Mouse (Mus musculus) liver, embryonic 14.5 days (tissue): ENCODE results near the gene Cdh23. TPM values are rescaled to one million over a fixed set of nuclear protein-coding genes. Genes with fewer than 3 reads are reported as not detected.

ENCODE experiments used
- ATAC-seq: fragments of 200-750 bp; cut with Nextera tagmentation; 2 replicates; pipeline ENCODE4 v1.8.0; 2017; ENCODE audit warnings: moderate number of reproducible peaks, mild to moderate bottlenecking, moderate library complexity; ENCODE audit not compliant: insufficient read depth
- DNase-seq, 3 experiments: peaks; one replicate each; pipeline ENCODE4 v3.0.0-alpha.2; 2012 to 2013; ENCODE audit warnings: low read depth in 3 of 3, low spot score in 3 of 3
- H3K27ac ChIP-seq: fragments of 300-500 bp; sonication (generic); 2 replicates; pipeline ENCODE4 v1.5.1; 2014; ENCODE audit warnings: moderate library complexity, mild to moderate bottlenecking, control low read depth, inconsistent platforms
- H3K27me3 ChIP-seq: fragments of 300-500 bp; sonication (generic); 2 replicates; pipeline ENCODE4 v1.6.1; 2014; ENCODE audit warnings: mild to moderate bottlenecking, low read length, moderate library complexity; ENCODE audit not compliant: control insufficient read depth, insufficient read depth
- H3K36me3 ChIP-seq: fragments of 300-500 bp; sonication (generic); replicated peaks from 2 replicates; pipeline ENCODE4 v1.6.1; 2014; ENCODE audit warnings: low read depth; ENCODE audit not compliant: control insufficient read depth, insufficient read depth
- H3K4me1 ChIP-seq, 2 experiments: fragments of 200-500 bp in 1 of 2; fragments of 300-500 bp in 1 of 2; sonication (generic) in 1 of 2; replicated peaks; 2 replicates each; pipeline ENCODE4 v1.6.1; 2012 to 2014; ENCODE audit warnings: antibody characterized with exemption in 1 of 2, inconsistent platforms in 1 of 2, low read length in 1 of 2; ENCODE audit not compliant: control insufficient read depth in 2 of 2, insufficient read depth in 2 of 2
- H3K4me2 ChIP-seq: fragments of 300-500 bp; sonication (generic); 2 replicates; pipeline ENCODE4 v1.6.1; 2014; ENCODE audit warnings: low read depth, mild to moderate bottlenecking, control low read depth, moderate library complexity
- H3K4me3 ChIP-seq, 2 experiments: fragments of 200-500 bp in 1 of 2; fragments of 300-500 bp in 1 of 2; sonication (generic) in 1 of 2; 2 replicates each; pipeline ENCODE4 v1.5.1; 2012 to 2014; ENCODE audit warnings: low read depth in 2 of 2, low read length in 2 of 2, mild to moderate bottlenecking in 2 of 2, control low read depth in 1 of 2, inconsistent platforms in 1 of 2, moderate library complexity in 1 of 2; ENCODE audit not compliant: insufficient read depth in 1 of 2
- H3K9ac ChIP-seq: fragments of 300-500 bp; sonication (generic); replicated peaks from 2 replicates; pipeline ENCODE4 v1.6.1; 2014; ENCODE audit warnings: mild to moderate bottlenecking, control low read depth, moderate library complexity
- H3K9me3 ChIP-seq: fragments of 300-500 bp; sonication (generic); 2 replicates; pipeline ENCODE4 v1.6.1; 2016; ENCODE audit warnings: low read length, mixed read lengths; ENCODE audit not compliant: control insufficient read depth
- CTCF ChIP-seq: IDR thresholded peaks from 2 replicates; pipeline ENCODE4 v1.5.1; 2016; ENCODE audit warnings: antibody characterized with exemption, low read depth, control low read depth
- EP300 ChIP-seq: IDR thresholded peaks from 2 replicates; pipeline ENCODE4 v1.6.1; 2016; ENCODE audit warnings: antibody characterized with exemption, low read depth
- WGBS: fragments of 180-500 bp; shearing (Covaris S2); extraction: QIAGEN DNeasy Blood & Tissue Kit; methylation state at CpG from one replicate; pipeline ENCODE4 v1.1.7; 2014; ENCODE audit not compliant: insufficient replicate concordance; 5-methylcytosine and 5-hydroxymethylcytosine counted together
- polyA plus RNA-seq, 2 experiments: library from polyadenylated mRNA; depleted of rRNA in 1 of 2; stranded (reverse) in 1 of 2; unstranded in 1 of 2; fragments of >200 nt; fragmentation: Nextera tagmentation in 1 of 2; extraction: Ambion mirVana in 1 of 2; gene quantifications; 2 replicates each; pipeline versions ENCODE4 v1.2.1 to v1.2.3; 2012 to 2014

Cdh23 gene
- polyA plus RNA-seq, 2 experiments: 0.02 TPM; not detected in 1

- 0 out of 4 replicates have a peak, but pooled peaks cover 0 to 2% of the 10 kb centered on the region in 2 experiments for H3K4me1 ChIP-seq
These were observed 338.4 kb downstream of the Cdh23 start for GRCm38 (mm10) chr10:60357901-60358300.

DNA sequence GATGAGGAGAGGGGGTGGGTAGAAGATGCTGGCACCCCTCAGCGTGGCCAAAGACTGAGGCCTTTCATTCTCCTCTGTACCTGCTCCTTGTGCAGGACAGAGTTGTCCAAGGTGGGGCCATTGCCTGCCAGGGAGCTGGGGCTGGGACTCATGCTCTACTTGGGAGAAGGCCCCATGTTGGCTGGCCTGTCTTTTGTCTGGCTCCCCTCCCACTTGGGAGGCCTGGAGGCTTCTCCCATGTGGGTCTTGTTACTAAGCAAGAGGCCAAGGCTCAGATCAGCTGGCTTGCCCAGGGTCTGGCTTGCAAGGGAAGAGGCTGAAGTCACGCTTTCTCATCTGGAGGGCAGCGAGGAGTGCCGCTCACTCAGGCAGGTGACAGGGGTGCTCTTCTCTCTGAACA lies 338.8 kb downstream of the Cdh23 start:
- no peak overlapping the region for H3K4me2 ChIP-seq
- no peaks in the 10 kb centered on the region; the same call in 1 of the 2 replicates for H3K36me3 ChIP-seq
- H3K9ac ChIP-seq: no peak overlapping the region
- 82% methylated on average over 4 of the region's 4 CpGs for WGBS
- H3K4me3 ChIP-seq: no peak overlapping the region
- no peak for TF ChIP-seq EP300
- no peak for TF ChIP-seq CTCF
- 0 out of 4 replicates have a peak, but pooled peaks cover 0 to 2% of the 10 kb centered on the region in 2 experiments for H3K4me1 ChIP-seq
- no peak for DNase-seq
- no peak for ATAC-seq
- no peaks in the 10 kb centered on the region for H3K27me3 ChIP-seq
- H3K27ac ChIP-seq: no peak overlapping the region
- H3K9me3 ChIP-seq: no peaks in the 10 kb centered on the region

More at GRCm38 (mm10) chr10:60357901-60358300, 338.4 kb downstream of the Cdh23 start:
- H3K4me2 ChIP-seq: no peak overlapping the region
- no peaks in the 10 kb centered on the region for H3K9me3 ChIP-seq
- DNase-seq: no peak
- H3K27ac ChIP-seq: no peak overlapping the region
- no peak overlapping the region for H3K4me3 ChIP-seq
- no peaks in the 10 kb centered on the region for H3K27me3 ChIP-seq
- WGBS: 84% methylated on average over 14 of the region's 14 CpGs
- TF ChIP-seq CTCF (no peak), EP300 (no peak)
- no peak overlapping the region for H3K9ac ChIP-seq
- no peak for ATAC-seq
- no peaks in the 10 kb centered on the region; the same call in 1 of the 2 replicates for H3K36me3 ChIP-seq

DNA sequence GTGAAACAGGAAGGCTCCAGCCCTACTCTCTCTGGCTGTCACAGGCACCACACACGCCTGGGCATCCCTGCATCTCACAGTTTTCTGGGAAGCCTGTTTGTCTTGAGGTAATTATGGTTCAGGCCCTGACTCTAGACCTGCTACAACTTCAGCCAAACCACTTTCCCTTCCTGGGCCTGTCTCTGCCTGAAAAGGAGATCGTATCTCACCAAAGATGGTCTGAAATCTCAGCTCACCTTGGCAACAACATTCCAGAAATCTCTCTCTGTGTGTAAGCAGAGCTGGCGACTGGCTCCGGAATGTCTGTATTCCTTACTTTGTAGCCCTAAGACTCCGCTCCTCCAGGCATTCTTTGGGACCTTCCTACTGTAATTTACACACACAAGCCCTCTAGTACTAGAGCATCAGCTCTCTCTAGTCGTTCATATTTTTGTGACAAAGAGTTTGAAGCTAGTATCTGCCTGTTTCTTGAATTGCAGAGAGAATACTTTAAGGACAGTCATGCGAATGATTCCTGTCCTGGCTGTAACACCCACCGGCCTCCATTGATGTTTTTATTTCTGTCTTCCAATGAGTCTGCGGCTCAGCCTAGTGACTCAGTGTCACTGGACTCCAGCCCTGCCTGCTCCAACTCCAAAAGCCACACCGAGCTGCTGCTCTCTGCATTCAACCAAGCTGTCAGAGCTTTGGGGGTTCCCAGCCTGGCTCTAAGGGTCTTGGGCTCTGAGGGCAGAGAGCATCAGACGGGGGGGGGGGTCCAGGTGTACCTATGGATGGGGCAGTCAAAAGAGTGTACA lies 341.2 kb downstream of the Cdh23 start:
- 69% methylated on average over 11 of the region's 11 CpGs for WGBS
- ATAC-seq (no peak), DNase-seq (no peak)
- Histone ChIP-seq H3K4me1 (peaks cover 7 to 16% of the 10 kb centered on the region in 2 experiments), H3K36me3 (no peaks in the 10 kb centered on the region; the same call in 1 of the 2 replicates), H3K27me3 (no peaks in the 10 kb centered on the region), H3K27ac (no peak overlapping the region), H3K9ac (no peak overlapping the region), H3K4me3 (no peak overlapping the region), H3K9me3 (no peaks in the 10 kb centered on the region), H3K4me2 (no peak overlapping the region)
- TF ChIP-seq EP300 (no peak), CTCF (no peak)

DNA sequence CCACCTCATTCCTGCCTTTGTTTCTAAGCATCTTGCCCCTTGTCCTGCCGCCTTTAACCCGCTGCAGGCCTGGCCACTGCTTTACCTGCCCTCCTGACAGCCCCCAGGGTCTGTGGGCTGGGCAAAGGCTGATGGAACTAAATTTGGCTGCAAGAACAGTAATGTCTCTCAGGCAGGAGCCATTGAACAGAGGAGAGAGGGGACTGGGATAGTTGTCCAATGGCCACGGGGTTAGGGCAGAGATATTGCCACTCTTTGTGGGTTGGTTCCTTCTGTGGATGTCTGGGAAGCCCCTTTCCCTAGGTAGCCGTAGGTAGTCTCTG lies 342.3 kb downstream of the Cdh23 start:
- no peaks in the 10 kb centered on the region for H3K9me3 ChIP-seq
- no peak for DNase-seq
- peaks cover 18 to 27% of the 10 kb centered on the region in 2 experiments for H3K4me1 ChIP-seq
- H3K9ac ChIP-seq: no peak overlapping the region
- no peaks in the 10 kb centered on the region for H3K27me3 ChIP-seq
- no peak overlapping the region for H3K4me3 ChIP-seq
- no peak overlapping the region for H3K4me2 ChIP-seq
- TF ChIP-seq CTCF (no peak), EP300 (no peak)
- 63% methylated on average over 4 of the region's 4 CpGs for WGBS
- H3K36me3 ChIP-seq: no peaks in the 10 kb centered on the region; the same call in 1 of the 2 replicates
- ATAC-seq: no peak
- no peak overlapping the region for H3K27ac ChIP-seq

DNA sequence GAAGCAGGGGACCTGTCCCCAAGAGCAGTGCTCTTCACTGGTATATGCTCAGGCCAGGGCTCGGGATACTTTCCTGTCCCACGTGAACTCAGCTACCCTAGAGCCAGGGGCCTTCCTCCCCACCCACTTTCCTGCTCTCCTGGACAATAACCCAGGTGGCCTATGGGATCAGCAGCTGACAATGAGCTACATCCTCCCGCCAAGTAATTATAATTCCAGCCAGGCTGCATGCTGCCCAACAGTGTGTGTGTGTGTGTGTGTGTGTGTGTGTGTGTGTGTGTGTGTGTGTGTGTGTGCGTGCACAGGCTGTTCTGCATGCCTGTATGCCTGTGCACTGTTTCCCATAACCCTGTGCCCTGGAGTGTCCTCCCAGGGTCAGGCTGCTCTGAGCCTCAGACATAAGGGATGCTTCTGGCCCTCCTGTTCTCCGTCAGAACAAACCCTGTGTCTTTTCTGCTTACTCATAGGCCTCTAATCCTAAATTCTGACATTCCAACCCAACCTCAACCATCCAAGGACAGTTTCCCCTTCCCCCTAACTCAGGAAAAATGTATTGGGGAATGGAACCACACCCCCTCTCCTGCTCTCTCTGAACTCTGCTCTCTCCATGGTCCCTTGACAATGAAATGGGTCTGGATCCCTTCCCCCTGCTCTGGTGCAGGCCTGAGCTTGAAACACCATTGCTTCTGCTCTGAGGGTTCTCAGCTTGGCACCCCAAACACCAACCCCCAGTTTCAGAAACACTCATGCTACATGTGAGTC lies 342.9 kb downstream of the Cdh23 start:
- WGBS: 63% methylated on average over 5 of the region's 5 CpGs
- TF ChIP-seq CTCF (no peak), EP300 (no peak)
- H3K36me3 ChIP-seq: no peaks in the 10 kb centered on the region
- H3K4me1 ChIP-seq: peaks cover 23 to 32% of the 10 kb centered on the region in 2 experiments
- no peak overlapping the region for H3K4me3 ChIP-seq
- no peaks in the 10 kb centered on the region for H3K27me3 ChIP-seq
- DNase-seq (no peak), ATAC-seq (no peak)
- no peaks in the 10 kb centered on the region for H3K9me3 ChIP-seq
- no peak overlapping the region for H3K27ac ChIP-seq
- no peak overlapping the region for H3K9ac ChIP-seq
- H3K4me2 ChIP-seq: no peak overlapping the region
